Mouse (Mus musculus) forebrain, postnatal 0 days (tissue): ENCODE measurements around the gene Snx6. TPM values are rescaled to one million over a fixed set of nuclear protein-coding genes. Genes with fewer than 3 reads are reported as not detected.
A peak's percentile ranks its signal among the peaks of the same experiment; 100 is the strongest.
"Not testable (repeated sequence)": the region's sequence is repeated elsewhere in the genome, so short reads cannot be mapped to it uniquely, and the experiment has no call there.

ENCODE experiments used
- ATAC-seq: fragments of 200-750 bp; cut with Nextera tagmentation; 2 replicates; pipeline ENCODE4 v1.8.0; 2017; ENCODE audit warnings: mild to moderate bottlenecking, moderate library complexity
- DNase-seq: peaks from one replicate; pipeline ENCODE4 v3.0.0-alpha.2; 2015
- H3K27ac ChIP-seq: fragments of 300-500 bp; sonication (generic); 2 replicates; pipeline ENCODE4 v1.5.1; 2014; ENCODE audit warnings: low read depth, mild to moderate bottlenecking, antibody characterized with exemption, low read length, moderate library complexity, mixed read lengths
- H3K27me3 ChIP-seq: fragments of 300-500 bp; sonication (generic); 2 replicates; pipeline ENCODE4 v1.6.1; 2014; ENCODE audit warnings: mild to moderate bottlenecking, low read length, mixed read lengths; ENCODE audit not compliant: insufficient read depth
- H3K36me3 ChIP-seq: fragments of 300-500 bp; sonication (generic); 2 replicates; pipeline ENCODE4 v1.6.1; 2014; ENCODE audit warnings: mild to moderate bottlenecking, moderate library complexity; ENCODE audit not compliant: insufficient read depth
- H3K4me1 ChIP-seq: fragments of 300-500 bp; sonication (generic); 2 replicates; pipeline ENCODE4 v1.6.1; 2014; ENCODE audit warnings: antibody characterized with exemption; ENCODE audit not compliant: insufficient read depth
- H3K4me2 ChIP-seq: fragments of 300-500 bp; sonication (generic); 2 replicates; pipeline ENCODE4 v1.6.1; 2014; ENCODE audit warnings: low read depth, mild to moderate bottlenecking, moderate library complexity
- H3K4me3 ChIP-seq: fragments of 300-500 bp; sonication (generic); 2 replicates; pipeline ENCODE4 v1.5.1; 2014; ENCODE audit warnings: low read depth, low read length, mixed read lengths
- H3K9ac ChIP-seq: fragments of 300-500 bp; sonication (generic); 2 replicates; pipeline ENCODE4 v1.6.1; 2014; ENCODE audit warnings: mild to moderate bottlenecking
- H3K9me3 ChIP-seq: fragments of 300-500 bp; sonication (generic); 2 replicates; pipeline ENCODE4 v1.6.1; 2016; ENCODE audit warnings: low read length
- CTCF ChIP-seq: sonication (generic); IDR thresholded peaks from 2 replicates; pipeline ENCODE4 v1.5.1; 2016; ENCODE audit warnings: antibody characterized with exemption, control low read depth, low read depth
- WGBS: fragments of 180-500 bp; shearing (Covaris S2); extraction: QIAGEN DNeasy Blood & Tissue Kit; methylation state at CpG from one replicate; pipeline ENCODE4 v1.1.7; 2014; 5-methylcytosine and 5-hydroxymethylcytosine counted together
- polyA plus RNA-seq: library from polyadenylated mRNA; unstranded; fragments of >200 nt; fragmentation: Nextera tagmentation; extraction: Ambion mirVana; gene quantifications from 2 replicates; pipeline ENCODE4 v1.2.1, GENCODE M21; 2015
- total RNA-seq: library from RNA; depleted of rRNA; stranded (reverse); fragments of >200 nt; gene quantifications from 2 replicates; pipeline ENCODE4 v1.2.3, GENCODE M21; 2014; rRNA removed

Snx6 gene
- total and polyA plus RNA-seq, 2 experiments from 2014 or later: 104 to 142 TPM

GRCm38 (mm10) chr12:54713822-54714626, 81.5 kb downstream of the Snx6 start:
- not testable (repeated sequence) for H3K9me3 ChIP-seq, H3K9ac ChIP-seq, H3K36me3 ChIP-seq, DNase-seq, H3K27me3 ChIP-seq, H3K4me1 ChIP-seq, H3K4me3 ChIP-seq, H3K4me2 ChIP-seq, H3K27ac ChIP-seq
- ATAC-seq: peak; percentile 64
- WGBS: 0% methylated on average over 2 of the region's 48 CpGs

GRCm38 (mm10) chr12:54710494-54710879, 85.0 kb downstream of the Snx6 start:
- not testable (repeated sequence) for H3K9ac ChIP-seq, H3K4me3 ChIP-seq, H3K4me2 ChIP-seq, H3K36me3 ChIP-seq, H3K27ac ChIP-seq, H3K4me1 ChIP-seq, DNase-seq, H3K27me3 ChIP-seq, H3K9me3 ChIP-seq
- peak; percentile 87 for ATAC-seq
- WGBS: 0% methylated on average over 3 of the region's 8 CpGs

GRCm38 (mm10) chr12:54709691-54710493, 85.6 kb downstream of the Snx6 start:
- not testable (repeated sequence) for DNase-seq, H3K27me3 ChIP-seq, H3K27ac ChIP-seq, H3K4me1 ChIP-seq, H3K9ac ChIP-seq, H3K9me3 ChIP-seq, H3K36me3 ChIP-seq, H3K4me2 ChIP-seq
- ATAC-seq: peak; percentile 50
- H3K4me3 ChIP-seq: 0 out of 2 replicates have a peak overlapping the region, but pooled peaks have one; percentile 12
- WGBS: 0% methylated on average over 10 of the region's 44 CpGs

DNA sequence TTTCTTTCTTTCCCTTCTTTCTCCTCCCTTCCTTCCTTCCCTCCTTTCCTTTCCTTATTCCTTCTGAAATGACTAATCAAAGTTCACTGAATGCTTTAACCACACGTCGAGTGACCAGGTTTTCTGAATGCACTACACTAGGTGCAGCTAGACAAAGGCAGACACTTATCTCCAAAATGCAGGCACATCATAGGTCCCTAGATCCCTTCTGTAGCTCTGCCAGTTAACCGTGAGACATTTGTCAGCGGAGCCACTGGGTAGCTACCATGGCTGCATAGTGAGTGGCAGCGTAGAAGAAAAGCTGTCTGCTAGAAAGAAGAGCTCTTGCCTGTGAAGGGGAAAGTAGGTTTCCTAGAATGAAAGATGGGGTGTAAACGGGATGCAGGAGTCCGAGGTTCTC, 96.1 kb downstream of the Snx6 start:
- no peak overlapping the region for H3K4me3 ChIP-seq
- H3K4me1 ChIP-seq: peaks cover under 1% of the 10 kb centered on the region; the same call in 1 of the 2 replicates
- no peak for TF ChIP-seq CTCF
- H3K36me3 ChIP-seq: no peaks in the 10 kb centered on the region
- no peak overlapping the region for H3K9ac ChIP-seq
- 76% methylated on average over 7 of the region's 7 CpGs for WGBS
- no peaks in the 10 kb centered on the region; the same call in 1 of the 2 replicates for H3K27me3 ChIP-seq
- ATAC-seq (no peak), DNase-seq (no peak)
- H3K9me3 ChIP-seq: no peaks in the 10 kb centered on the region
- no peak overlapping the region for H3K4me2 ChIP-seq
- H3K27ac ChIP-seq: no peak overlapping the region

- ATAC-seq: no peak
These were observed 97.7 kb downstream of the Snx6 start for GRCm38 (mm10) chr12:54697791-54698250.

GRCm38 (mm10) chr12:54697003-54697597, 98.4 kb downstream of the Snx6 start:
- DNase-seq: no peak
- H3K36me3 ChIP-seq: peaks cover 5% of the 10 kb centered on the region
- WGBS: 12% methylated on average over 7 of the region's 7 CpGs
- ATAC-seq: no peak
- no peak overlapping the region for H3K27ac ChIP-seq
- H3K9ac ChIP-seq: no peak overlapping the region
- no peak; the same call in 1 of the 2 replicates for TF ChIP-seq CTCF
- H3K4me1 ChIP-seq: peaks cover 7% of the 10 kb centered on the region; the same call in 1 of the 2 replicates
- no peak overlapping the region for H3K4me3 ChIP-seq
- H3K9me3 ChIP-seq: no peaks in the 10 kb centered on the region
- no peaks in the 10 kb centered on the region; the same call in 1 of the 2 replicates for H3K27me3 ChIP-seq
- H3K4me2 ChIP-seq: no peak overlapping the region

More at GRCm38 (mm10) chr12:54697791-54698250, 97.7 kb downstream of the Snx6 start:
- Histone ChIP-seq H3K4me3 (no peak overlapping the region), H3K4me2 (no peak overlapping the region), H3K9me3 (no peaks in the 10 kb centered on the region), H3K9ac (no peak overlapping the region), H3K36me3 (no peaks in the 10 kb centered on the region), H3K27ac (no peak overlapping the region), H3K4me1 (peaks cover 7% of the 10 kb centered on the region; the same call in 1 of the 2 replicates), H3K27me3 (no peaks in the 10 kb centered on the region; the same call in 1 of the 2 replicates)
- 53% methylated on average over 6 of the region's 6 CpGs for WGBS
- DNase-seq: no peak
- no peak for TF ChIP-seq CTCF

Other genes with a start within 250 kb of the Snx6 start
- 70.6 and 78.6 TPM in 2 replicates for gene Sptssa, start 139.1 kb downstream of the Snx6 start, total RNA-seq
- gene Sptssa, start 139.1 kb downstream of the Snx6 start, polyA plus RNA-seq: 206 TPM in 2 replicates
- 34.5 and 38.9 TPM in 2 replicates for gene Eapp, start 99.8 kb downstream of the Snx6 start, total RNA-seq
- 94.9 and 105 TPM in 2 replicates for gene Eapp, start 99.8 kb downstream of the Snx6 start, polyA plus RNA-seq
- 185 and 217 TPM in 2 replicates for gene Cfl2, start 67.2 kb upstream of the Snx6 start, total RNA-seq
- 253 and 265 TPM in 2 replicates for gene Cfl2, start 67.2 kb upstream of the Snx6 start, polyA plus RNA-seq
- not detected in 2 replicates for gene Gm20403, start 190.8 kb upstream of the Snx6 start, total RNA-seq
- not detected in 2 replicates for gene Gm20403, start 190.8 kb upstream of the Snx6 start, polyA plus RNA-seq
- 3.3 and 5.5 TPM in 2 replicates for gene Baz1a, start 218.6 kb upstream of the Snx6 start, total RNA-seq
- gene Baz1a, start 218.6 kb upstream of the Snx6 start, polyA plus RNA-seq: 3.4 and 4.3 TPM in 2 replicates